Mouse (Mus musculus) hindbrain, embryonic 14.5 days (tissue): Measurements from ENCODE around the gene Mrpl58. TPM values are rescaled to one million over a fixed set of nuclear protein-coding genes. Genes with fewer than 3 reads are reported as not detected.

Source experiments
- ATAC-seq: fragments of 200-750 bp; cut with Nextera tagmentation; 2 replicates; pipeline ENCODE4 v1.8.0; 2017; ENCODE audit warnings: moderate number of reproducible peaks, mild to moderate bottlenecking, moderate TSS enrichment, moderate library complexity; ENCODE audit not compliant: low FRiP score
- DNase-seq: peaks from one replicate; pipeline ENCODE4 v3.0.0-alpha.2; 2015; ENCODE audit warnings: low spot score
- H3K27ac ChIP-seq: fragments of 300-500 bp; sonication (generic); 2 replicates; pipeline ENCODE4 v1.5.1; 2014; ENCODE audit warnings: mild to moderate bottlenecking, moderate library complexity
- H3K27me3 ChIP-seq: fragments of 300-500 bp; sonication (generic); 2 replicates; pipeline ENCODE4 v1.6.1; 2014; ENCODE audit warnings: mild to moderate bottlenecking, low read length, mixed read lengths; ENCODE audit not compliant: control insufficient read depth, insufficient read depth
- H3K36me3 ChIP-seq: fragments of 300-500 bp; sonication (generic); replicated peaks from 2 replicates; pipeline ENCODE4 v1.6.1; 2014; ENCODE audit not compliant: control insufficient read depth, insufficient read depth
- H3K4me1 ChIP-seq: fragments of 300-500 bp; sonication (generic); replicated peaks from 2 replicates; pipeline ENCODE4 v1.6.1; 2014; ENCODE audit warnings: antibody characterized with exemption, low read length, mixed read lengths; ENCODE audit not compliant: control insufficient read depth, insufficient read depth
- H3K4me2 ChIP-seq: fragments of 300-500 bp; sonication (generic); replicated peaks from 2 replicates; pipeline ENCODE4 v1.6.1; 2014; ENCODE audit warnings: mild to moderate bottlenecking, moderate library complexity
- H3K4me3 ChIP-seq: fragments of 300-500 bp; sonication (generic); replicated peaks from 2 replicates; pipeline ENCODE4 v1.5.1; 2014; ENCODE audit warnings: mild to moderate bottlenecking, low read length
- H3K9ac ChIP-seq: fragments of 300-500 bp; sonication (generic); 2 replicates; pipeline ENCODE4 v1.6.1; 2014
- H3K9me3 ChIP-seq: fragments of 300-500 bp; sonication (generic); 2 replicates; pipeline ENCODE4 v1.6.1; 2016; ENCODE audit warnings: low read length; ENCODE audit not compliant: control insufficient read depth
- WGBS: fragments of 180-500 bp; shearing (Covaris S2); extraction: QIAGEN DNeasy Blood & Tissue Kit; methylation state at CpG from one replicate; pipeline ENCODE4 v1.1.7; 2014; 5-methylcytosine and 5-hydroxymethylcytosine counted together
- microRNA-seq: library from miRNA; unstranded; fragments of <30 nt; microRNA quantifications from one replicate; pipeline ENCODE4, GENCODE M21; 2016
- polyA plus RNA-seq: library from polyadenylated mRNA; unstranded; fragments of >200 nt; fragmentation: Nextera tagmentation; extraction: Ambion mirVana; gene quantifications from 2 replicates; pipeline ENCODE4 v1.2.1, GENCODE M21; 2014

Mrpl58 gene
- polyA plus RNA-seq, 1 experiment from 2014 or later = 222 TPM

GRCm38 (mm10) chr11:115456182-115456581, 52.6 kb downstream of the Mrpl58 start:
- no peak overlapping the region for H3K4me3 ChIP-seq
- H3K27me3 ChIP-seq = no peaks in the 10 kb centered on the region
- H3K9me3 ChIP-seq = no peaks in the 10 kb centered on the region
- no peak for DNase-seq
- no peaks in the 10 kb centered on the region for H3K4me1 ChIP-seq
- WGBS = 89% methylated on average over 5 of the region's 5 CpGs
- H3K4me2 ChIP-seq = no peak overlapping the region
- no peak overlapping the region for H3K27ac ChIP-seq
- H3K36me3 ChIP-seq = no peaks in the 10 kb centered on the region
- H3K9ac ChIP-seq = no peak overlapping the region
- no peak for ATAC-seq

- Histone ChIP-seq H3K36me3 (no peaks in the 10 kb centered on the region), H3K9me3 (no peaks in the 10 kb centered on the region), H3K27me3 (no peaks in the 10 kb centered on the region), H3K27ac (no peak overlapping the region), H3K4me1 (no peaks in the 10 kb centered on the region), H3K4me2 (no peak overlapping the region), H3K4me3 (no peak overlapping the region), H3K9ac (no peak overlapping the region)
- ATAC-seq (no peak), DNase-seq (no peak)
- 35% methylated on average over 6 of the region's 6 CpGs for WGBS
These were observed 53.9 kb downstream of the Mrpl58 start for GRCm38 (mm10) chr11:115457405-115457804.

- no peak for ATAC-seq
- Histone ChIP-seq H3K36me3 (no peaks in the 10 kb centered on the region), H3K9me3 (no peaks in the 10 kb centered on the region), H3K4me2 (no peak overlapping the region), H3K9ac (no peak overlapping the region), H3K27ac (no peak overlapping the region), H3K27me3 (no peaks in the 10 kb centered on the region), H3K4me3 (no peak overlapping the region), H3K4me1 (no peaks in the 10 kb centered on the region)
- DNase-seq = no peak
- WGBS = 10% methylated on average over 8 of the region's 8 CpGs
These were observed 57.4 kb downstream of the Mrpl58 start for GRCm38 (mm10) chr11:115460976-115461375.

- WGBS = 73% methylated on average over 5 of the region's 5 CpGs
- no peak for ATAC-seq
These were observed 58.3 kb downstream of the Mrpl58 start for GRCm38 (mm10) chr11:115461846-115462242.

More at GRCm38 (mm10) chr11:115461846-115462242, 58.3 kb downstream of the Mrpl58 start:
- Histone ChIP-seq H3K36me3 (no peaks in the 10 kb centered on the region), H3K4me2 (no peak overlapping the region), H3K9me3 (no peaks in the 10 kb centered on the region), H3K27ac (no peak overlapping the region), H3K27me3 (no peaks in the 10 kb centered on the region), H3K4me3 (no peak overlapping the region), H3K9ac (no peak overlapping the region), H3K4me1 (no peaks in the 10 kb centered on the region)
- DNase-seq = no peak

Small RNA genes within 50 kb of the gene (microRNA-seq; reads per million reads assigned to microRNA genes)
- gene Mir3968 = not detected

Other genes with a start within 250 kb of the Mrpl58 start
- gene Slc9a3r1, start 240.4 kb upstream of the Mrpl58 start, polyA plus RNA-seq = 60.5 and 65.9 TPM in 2 replicates
- gene Tmem104, start 216.3 kb upstream of the Mrpl58 start, polyA plus RNA-seq = 10.7 and 11.7 TPM in 2 replicates
- 18.2 and 20.0 TPM in 2 replicates for gene Nat9, start 215.9 kb upstream of the Mrpl58 start, polyA plus RNA-seq
- gene Grin2c, start 136.5 kb upstream of the Mrpl58 start, polyA plus RNA-seq = 0.33 and 0.35 TPM in 2 replicates
- 15.2 TPM in 2 replicates for gene Fdxr, start 126.7 kb upstream of the Mrpl58 start, polyA plus RNA-seq
- 1.4 and 1.5 TPM in 2 replicates for gene Fads6, start 106.1 kb upstream of the Mrpl58 start, polyA plus RNA-seq
- gene Otop2, start 96.6 kb upstream of the Mrpl58 start, polyA plus RNA-seq = 0.08 and 0.14 TPM in 2 replicates
- gene Ush1g, start 81.7 kb upstream of the Mrpl58 start, polyA plus RNA-seq = 0.15 TPM in 1 of 2 replicates, not detected in the other
- 1.8 and 1.9 TPM in 2 replicates for gene Otop3, start 69.0 kb upstream of the Mrpl58 start, polyA plus RNA-seq
- 44.5 and 50.2 TPM in 2 replicates for gene Hid1, start 36.0 kb upstream of the Mrpl58 start, polyA plus RNA-seq
- gene Cdr2l, start 21.8 kb upstream of the Mrpl58 start, polyA plus RNA-seq = 25.7 and 28.5 TPM in 2 replicates
- 897 and 1,000 TPM in 2 replicates for gene Atp5h, start 16.2 kb downstream of the Mrpl58 start, polyA plus RNA-seq
- gene Kctd2, start 16.4 kb downstream of the Mrpl58 start, polyA plus RNA-seq = 31.3 and 32.3 TPM in 2 replicates
- not detected in 2 replicates for gene Trim80, start 36.8 kb downstream of the Mrpl58 start, polyA plus RNA-seq
- 0.18 TPM in 1 of 2 replicates, not detected in the other for gene Slc16a5, start 58.7 kb downstream of the Mrpl58 start, polyA plus RNA-seq
- 14.2 and 14.8 TPM in 2 replicates for gene Armc7, start 71.9 kb downstream of the Mrpl58 start, polyA plus RNA-seq
- gene Nt5c, start 88.1 kb downstream of the Mrpl58 start, polyA plus RNA-seq = 85.3 and 98.0 TPM in 2 replicates
- 1,350 and 1,384 TPM in 2 replicates for gene Jpt1, start 110.6 kb downstream of the Mrpl58 start, polyA plus RNA-seq
- 968 and 989 TPM in 2 replicates for gene Sumo2, start 132.5 kb downstream of the Mrpl58 start, polyA plus RNA-seq
- 95.2 and 99.8 TPM in 2 replicates for gene Nup85, start 160.7 kb downstream of the Mrpl58 start, polyA plus RNA-seq
- 72.5 and 74.1 TPM in 2 replicates for gene Mrps7, start 200.2 kb downstream of the Mrpl58 start, polyA plus RNA-seq
- gene Gga3, start 200.3 kb downstream of the Mrpl58 start, polyA plus RNA-seq = 34.1 and 39.4 TPM in 2 replicates
- 11.3 and 13.5 TPM in 2 replicates for gene Mif4gd, start 209.2 kb downstream of the Mrpl58 start, polyA plus RNA-seq
- gene Slc25a19, start 224.5 kb downstream of the Mrpl58 start, polyA plus RNA-seq = 37.8 and 42.3 TPM in 2 replicates